Mouse (Mus musculus) lung, postnatal 36 days (tissue): ENCODE results near the gene Snrnp48.

ENCODE experiments used
- DNase-seq: peaks from one replicate; pipeline ENCODE4 v3.0.0; 2022; ENCODE audit warnings: mixed read lengths

Gene Snrnp48

DNA sequence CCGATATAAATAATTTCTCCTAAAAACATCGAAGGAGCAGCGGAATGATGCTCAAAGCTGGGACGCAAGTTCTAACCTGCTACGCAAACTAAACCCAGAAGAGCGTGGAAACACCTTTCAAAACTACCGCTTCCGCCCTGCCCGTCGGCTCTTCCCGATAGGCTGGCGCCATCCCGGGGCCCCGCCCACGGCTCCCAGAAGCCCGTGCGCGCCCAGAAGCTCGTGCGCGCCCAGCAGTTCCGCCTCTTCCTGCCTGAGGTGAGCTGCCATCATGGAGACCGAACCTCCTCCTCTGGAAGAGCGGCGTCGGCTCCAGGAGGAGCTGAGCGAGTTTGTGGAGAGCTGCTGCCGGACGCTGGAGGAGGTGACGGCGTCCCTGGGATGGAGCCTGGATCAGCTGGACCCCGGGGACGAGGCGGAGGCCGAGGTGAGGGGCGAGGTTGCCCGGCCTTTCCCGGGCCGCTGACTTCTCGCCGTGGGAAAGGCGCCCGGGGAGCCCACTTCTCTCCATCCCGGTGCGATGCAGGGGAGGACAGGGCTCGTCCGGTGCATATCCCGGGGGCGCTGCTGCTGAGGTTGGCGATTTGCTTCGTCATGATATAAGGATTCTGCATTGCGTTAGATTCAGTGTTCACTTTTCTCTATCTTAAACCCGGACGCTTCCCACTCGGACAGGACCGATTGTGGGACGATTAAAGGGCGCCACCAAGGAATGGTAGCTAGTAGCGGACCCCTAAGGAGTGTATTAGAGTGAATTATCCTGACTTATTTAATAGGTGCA, at the start of gene Snrnp48:
TSS of gene Snrnp48 (plus strand) at position 237 of the 781 bp plus-strand sequence.
- DNase-seq, result peak; percentile 93

DNA sequence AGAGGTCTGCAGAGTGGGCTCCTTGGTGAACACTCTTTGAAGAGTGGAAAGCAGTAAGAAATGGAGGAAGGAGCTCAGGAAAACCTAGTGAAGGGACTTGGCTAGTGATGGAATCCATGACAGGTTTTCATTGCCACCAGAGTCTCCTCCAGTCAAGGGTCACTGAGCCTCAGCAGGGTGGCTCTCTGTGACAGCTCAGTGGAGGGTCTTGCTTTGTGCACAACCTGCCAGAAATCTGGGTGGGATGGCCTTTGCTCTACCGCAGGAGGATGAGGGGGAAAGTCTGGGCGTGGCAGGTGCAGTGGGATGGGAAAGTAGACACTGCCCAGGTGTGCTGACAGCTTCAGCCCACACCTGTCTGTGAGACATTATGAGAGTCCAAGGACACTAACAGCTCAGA, 49.2 kb upstream of the Snrnp48 start:
- DNase-seq, result no peak

DNA sequence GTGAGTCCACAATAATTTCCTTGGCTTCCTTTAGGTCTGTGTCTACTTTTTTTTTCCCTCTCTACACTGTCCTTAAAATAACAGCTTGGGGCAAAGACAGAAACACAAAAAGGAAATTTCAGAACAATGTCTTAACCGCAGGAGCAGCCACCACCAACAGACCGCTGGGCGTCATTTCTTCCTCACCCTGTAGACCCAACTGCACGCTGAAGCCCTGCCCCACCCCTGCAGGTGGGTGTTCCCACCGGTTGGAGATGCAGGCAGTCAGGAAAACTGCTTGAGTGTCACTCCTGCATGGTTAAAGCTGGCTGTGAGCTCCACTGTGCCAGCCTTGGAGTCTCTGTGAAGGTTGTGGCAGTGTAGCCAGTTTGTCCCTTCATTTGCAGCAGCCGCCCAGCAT, 47.1 kb upstream of the Snrnp48 start:
- DNase-seq, result no peak

DNA sequence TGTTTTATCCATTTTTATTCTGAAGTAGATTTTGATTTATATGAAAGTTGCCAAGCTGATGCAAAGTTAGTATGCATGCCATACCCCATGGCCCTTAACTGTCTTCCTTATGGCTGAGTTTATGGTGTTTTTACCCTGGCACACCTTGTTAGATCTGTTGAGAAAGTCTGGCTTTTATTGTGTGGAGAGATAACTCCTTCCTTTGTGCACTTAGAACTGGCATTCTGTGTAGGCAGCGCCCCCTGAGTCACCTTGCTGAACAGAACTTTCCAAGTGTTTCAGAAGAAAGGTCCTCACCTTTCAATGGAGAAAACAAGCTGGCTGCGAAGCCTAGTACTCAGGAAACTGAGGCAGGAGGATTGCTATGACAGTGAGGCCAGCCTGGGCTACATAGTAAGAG, 42.7 kb upstream of the Snrnp48 start:
- no peak for DNase-seq

DNA sequence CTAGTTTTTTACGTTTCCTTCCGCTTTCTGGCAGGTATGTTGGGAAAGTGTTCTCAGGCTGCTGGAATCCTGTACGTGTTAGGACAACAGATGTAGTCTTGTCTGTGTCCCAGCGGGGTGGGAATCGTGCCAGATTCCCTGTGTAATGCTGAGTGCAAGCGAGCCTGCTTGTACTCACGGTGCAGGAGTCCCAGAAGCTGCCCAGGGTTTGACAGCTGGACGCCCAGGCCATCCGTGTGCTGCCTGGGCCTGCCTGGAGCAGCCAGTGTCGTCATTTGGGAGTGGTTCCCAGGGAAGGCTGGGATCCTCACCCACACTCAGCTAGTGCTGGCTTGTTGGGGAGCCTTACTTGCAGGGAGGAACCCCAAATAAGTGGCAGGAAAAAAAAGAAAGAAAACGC, 42.1 kb upstream of the Snrnp48 start:
- DNase-seq, result peak; percentile 42

DNA sequence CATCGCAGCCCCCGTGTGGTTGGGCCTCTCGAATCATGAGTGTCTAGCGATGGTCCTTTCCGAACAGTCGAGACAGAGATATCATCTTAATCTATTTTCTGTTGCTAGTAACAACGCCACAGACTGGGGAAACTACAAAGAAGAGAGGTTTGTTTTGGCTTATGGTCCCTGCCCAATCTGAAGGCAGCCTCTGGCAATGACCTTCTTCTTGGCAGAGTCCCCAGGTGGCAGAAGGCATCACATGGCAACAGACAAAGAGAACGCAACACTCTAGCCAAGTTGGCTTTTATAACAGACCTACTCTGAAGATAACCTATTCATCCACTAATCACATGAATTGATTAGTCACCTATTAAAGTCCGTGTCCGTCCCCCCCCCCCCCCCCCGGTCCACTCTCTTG, 39.8 kb upstream of the Snrnp48 start:
- no peak for DNase-seq

DNA sequence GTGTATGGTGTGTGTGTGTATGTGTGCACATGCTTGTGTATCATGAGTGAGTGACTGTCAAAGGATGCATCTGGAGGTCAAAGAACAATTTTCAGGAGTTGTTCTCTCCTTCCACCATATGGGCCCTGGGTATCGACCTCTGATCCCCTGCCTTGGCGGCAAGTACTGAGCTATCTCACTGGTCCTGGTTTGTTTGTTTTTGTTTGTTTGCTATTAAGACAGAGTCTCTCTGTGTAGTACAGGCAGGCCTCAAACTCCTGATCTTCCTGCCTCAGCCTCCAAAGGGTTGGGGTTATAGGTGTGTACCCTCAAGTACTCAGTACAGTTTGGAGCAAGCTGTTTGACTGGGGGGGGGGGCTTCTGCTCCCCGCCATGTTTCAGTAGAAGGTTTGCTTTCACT, 37.7 kb upstream of the Snrnp48 start:
- DNase-seq, result no peak

DNA sequence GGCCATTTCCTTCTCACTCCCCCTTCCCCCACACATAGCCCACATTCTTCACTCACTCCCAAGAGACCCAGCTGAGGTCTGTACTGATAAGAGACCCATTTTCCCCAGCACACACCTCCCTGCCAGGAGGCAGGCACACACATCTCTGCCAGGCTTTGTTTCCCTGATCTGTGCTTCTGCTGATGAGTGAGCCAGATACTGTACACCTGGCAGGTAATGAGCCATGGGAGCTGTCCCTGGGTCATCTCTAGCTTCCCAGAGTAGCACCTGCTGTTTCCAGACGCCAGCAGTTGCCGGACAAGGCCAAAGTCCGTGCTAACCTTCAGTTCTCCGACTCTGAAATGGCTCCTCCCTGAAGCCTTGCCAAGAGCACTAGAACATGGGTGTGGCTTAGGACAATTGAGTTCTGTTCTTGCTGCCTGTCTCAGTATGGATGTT, 34.0 kb upstream of the Snrnp48 start:
- DNase-seq, result peak; percentile 75

DNA sequence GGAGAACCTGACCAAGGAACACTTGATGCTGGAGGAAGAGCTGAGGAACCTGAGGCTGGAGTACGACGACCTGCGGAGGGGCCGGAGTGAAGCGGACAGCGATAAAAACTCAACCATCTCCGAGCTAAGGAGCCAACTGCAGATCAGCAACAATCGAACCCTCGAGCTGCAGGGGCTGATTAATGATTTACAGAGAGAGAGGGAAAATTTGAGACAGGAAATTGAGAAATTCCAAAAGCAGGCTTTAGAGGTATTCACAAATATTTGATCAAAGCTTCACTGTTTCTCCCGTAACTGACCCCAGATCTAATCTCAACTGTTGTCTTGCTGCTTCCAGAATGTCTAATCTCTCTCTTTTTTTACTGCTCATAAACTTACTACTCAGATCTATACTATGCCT, 11.3 kb upstream of the Snrnp48 start:
- no peak for DNase-seq

DNA sequence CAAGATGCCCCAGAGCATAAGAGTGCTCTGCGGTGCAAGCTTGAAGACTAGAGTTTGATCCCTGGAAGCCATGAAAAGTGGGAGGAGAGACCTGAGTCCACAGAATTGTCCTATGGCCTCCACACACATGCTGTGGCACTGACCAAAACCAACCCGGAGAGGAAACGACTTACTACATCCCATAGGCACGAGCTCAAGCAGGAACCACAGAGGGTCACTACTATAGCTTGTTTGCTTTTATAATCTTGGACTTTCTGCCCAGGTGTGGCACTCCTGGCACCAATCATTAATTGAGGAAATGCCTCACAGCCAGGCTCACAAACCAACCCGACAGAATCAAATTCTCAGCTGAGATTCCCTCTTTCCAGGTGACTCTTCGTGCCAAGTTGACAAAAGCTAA, 3.3 kb upstream of the Snrnp48 start:
- no peak for DNase-seq

DNA sequence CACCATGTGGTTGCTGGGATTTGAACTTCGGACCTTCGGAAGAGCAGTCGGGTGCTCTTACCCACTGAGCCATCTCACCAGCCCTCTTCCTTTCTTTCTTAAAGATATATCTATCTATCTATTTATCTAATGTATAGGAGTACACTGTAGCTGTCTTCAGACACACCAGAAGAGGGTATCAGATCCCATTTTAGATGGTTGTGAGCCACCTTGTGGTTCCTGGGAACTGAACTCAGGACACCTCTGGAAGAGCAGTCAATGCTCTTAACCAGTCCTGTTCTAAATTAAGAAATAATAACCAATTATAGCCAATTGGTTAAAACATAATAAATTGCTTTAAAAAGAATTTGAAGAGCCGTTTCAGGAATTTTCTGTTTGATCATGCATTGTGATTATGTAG, 567 bp upstream of the Snrnp48 start:
- DNase-seq, result no peak

DNA sequence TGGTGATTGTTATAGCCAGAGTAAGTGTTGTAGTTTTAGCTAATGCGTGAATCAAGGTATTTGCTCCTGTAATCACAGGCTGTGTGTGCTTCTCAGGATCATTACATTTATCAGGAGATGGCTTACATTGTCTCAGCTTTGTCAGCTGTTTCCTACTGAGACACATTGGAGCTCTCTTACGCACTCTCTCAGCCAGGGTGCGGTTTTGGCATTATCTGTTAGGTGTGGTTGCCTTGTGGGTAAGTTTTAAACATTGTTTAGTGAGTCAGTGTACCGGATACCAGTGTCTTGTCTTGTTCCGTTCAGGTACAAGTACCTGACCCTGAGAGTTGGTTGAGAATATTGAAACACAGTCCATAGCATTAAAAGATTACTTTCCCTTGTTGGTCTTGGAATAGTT, 6.4 kb downstream of the Snrnp48 start:
- no peak for DNase-seq

DNA sequence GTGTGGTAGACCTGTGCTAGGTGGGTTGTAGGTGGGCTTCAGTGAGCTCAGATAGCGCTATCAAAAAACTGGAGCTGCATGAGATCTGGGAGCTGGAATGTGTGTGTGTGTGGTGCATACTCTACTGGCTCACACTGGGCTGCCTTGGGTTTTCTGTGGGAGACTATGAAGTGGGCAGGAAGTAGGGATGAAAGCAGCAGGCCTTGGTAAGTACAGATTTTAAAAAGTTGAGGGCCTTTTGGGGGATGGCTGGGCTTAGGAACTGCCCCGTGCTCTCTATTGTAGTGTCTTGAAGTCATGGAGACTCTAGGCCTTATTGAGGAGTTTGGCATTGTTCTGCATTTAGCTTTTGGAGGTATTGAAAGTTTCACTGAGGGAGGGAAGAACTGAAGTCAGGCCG, 13.9 kb downstream of the Snrnp48 start:
- no peak for DNase-seq

DNA sequence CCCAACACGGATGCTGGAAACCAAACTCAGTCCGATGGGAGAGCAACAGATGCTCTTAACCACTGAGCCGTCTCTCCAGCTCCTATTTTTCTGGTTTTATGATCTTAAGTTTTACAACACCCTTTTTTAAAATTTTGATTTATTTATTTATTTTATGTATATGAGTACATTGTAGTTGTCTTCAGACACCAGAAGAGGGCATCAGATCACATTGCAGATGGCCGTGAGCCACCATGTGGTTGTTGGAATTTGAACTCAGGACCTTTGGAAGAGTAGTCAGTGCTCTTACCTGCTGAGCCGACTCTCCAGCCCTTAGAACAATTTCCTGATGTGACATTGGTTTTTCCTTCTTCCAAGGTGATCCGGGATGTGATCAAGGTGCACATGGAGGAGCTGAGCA, 15.6 kb downstream of the Snrnp48 start:
- DNase-seq, result no peak

DNA sequence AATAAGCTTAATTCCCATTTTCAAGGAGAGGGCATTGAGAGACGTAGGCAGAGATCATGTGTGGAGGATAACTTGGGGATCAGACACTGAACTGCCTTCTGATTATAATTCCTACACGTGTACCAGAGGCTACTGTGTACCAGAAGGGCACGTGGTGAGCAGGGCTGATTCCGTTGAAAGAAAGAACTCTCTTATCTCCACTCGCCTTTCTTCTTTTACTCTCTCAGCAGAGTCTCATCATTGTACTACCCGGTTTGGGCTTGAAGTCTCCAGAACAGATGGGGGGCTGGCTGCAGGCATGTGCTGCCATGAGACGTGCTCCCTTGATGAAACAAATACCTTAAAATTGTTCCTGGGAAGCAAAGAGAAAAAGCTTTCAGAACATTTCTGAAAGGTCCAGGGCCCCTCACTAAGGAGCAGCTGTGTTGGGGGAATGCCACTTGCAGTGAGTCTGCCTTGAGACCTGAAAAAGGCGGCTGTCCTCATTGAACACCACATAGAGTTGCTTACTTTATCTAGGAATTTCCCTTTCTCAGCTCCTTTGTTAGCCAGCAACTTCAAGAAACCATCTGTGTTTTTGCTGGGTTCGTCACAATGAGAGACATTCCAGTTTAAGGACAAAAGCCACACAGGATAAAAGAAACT, 25.6 kb downstream of the Snrnp48 start:
- DNase-seq, result no peak

DNA sequence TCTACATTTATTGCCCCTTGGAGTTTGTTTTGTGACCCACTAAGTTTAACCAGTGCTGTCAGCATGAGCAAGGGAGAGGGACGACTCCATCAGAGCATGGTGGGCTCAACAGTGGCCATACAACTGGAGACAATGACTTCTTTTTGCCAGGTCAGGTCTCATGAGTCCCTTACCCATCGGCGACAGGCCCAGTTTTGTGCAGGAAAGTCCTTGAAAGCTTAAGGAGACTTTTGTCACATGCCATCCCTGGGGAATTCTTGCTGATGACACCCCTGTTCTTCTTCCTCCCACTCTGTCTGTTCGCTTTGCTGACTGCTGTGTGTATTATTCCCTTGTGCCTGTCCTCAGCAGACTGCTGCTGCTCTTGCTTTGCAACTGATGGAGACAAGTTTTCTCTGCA, 27.7 kb downstream of the Snrnp48 start:
- DNase-seq, result no peak

DNA sequence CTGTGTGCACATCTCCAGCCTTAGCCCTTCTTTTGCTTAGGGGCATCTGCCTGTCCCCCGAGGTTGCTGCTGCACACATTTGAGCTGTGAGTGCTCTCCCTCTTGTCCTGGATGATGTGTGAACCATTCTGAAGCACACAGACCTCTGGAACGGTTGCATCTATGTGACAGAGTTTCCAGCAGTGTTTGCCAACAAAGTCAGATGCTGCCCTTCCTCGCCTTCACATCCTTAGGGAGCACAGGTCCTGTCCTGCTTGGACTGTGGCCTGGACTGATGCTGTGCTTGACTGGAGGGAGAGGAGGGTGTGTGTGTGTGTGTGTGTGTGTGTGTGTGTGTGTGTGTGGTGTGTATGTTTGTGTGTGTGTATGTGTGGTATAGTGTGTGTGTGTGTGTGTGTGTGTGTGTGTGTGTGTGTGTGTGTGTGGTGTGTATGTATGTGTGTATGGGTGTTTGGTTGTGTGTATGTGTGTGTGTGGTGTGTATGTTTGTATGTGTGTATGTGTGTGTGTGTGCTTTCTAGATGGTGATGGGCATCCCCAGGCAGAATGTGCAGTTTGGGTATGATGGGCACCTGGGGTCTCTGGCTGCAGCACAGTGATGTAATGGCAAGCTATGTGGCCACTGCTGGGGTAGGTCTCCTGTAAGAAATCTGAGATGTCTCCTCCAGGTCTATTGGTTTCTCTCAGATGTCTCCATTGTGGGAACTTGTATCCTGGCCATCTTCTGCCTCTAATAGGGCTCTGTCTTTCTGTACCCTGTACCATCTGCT, 28.3 kb downstream of the Snrnp48 start:
- no peak for DNase-seq

DNA sequence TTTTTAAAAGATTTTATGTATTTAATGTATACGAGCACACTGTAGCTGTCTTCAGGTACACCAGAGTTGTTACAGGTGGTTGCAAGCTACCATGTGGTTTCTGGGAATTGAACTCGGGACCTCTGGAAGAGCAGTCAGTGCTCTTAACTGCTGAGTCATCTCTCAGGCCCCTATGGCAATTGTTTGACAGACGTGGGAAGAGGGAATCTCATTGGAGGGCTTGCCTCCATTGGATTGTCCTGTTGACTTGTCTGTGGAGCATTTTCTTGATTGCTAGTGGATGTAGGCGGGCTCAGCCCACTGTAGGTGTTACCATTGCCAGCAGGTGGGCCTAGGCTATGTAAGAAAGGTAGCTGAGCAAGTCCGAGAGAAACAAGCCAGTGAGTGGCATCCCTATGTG, 29.9 kb downstream of the Snrnp48 start:
- DNase-seq, result no peak

DNA sequence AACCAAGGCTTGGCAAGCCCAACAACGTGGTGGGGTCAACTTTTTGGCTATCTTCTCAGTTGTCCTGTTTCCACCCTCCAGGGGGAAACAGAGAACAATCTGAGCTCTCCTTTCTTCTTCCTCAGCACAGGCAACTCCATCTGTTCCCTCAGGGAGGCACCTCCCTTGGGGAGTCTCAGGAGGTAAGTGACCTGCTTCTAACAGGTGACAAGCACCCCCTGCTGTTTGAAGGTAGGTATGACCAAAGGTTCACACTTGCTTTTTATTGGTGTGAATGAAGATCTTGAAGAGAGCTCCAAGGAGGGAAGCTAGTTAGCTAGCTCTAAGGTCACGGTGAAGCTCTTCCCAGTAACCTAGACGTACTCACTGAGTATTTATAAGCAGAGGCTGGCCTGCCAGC, 30.6 kb downstream of the Snrnp48 start:
- DNase-seq, result peak; percentile 46

DNA sequence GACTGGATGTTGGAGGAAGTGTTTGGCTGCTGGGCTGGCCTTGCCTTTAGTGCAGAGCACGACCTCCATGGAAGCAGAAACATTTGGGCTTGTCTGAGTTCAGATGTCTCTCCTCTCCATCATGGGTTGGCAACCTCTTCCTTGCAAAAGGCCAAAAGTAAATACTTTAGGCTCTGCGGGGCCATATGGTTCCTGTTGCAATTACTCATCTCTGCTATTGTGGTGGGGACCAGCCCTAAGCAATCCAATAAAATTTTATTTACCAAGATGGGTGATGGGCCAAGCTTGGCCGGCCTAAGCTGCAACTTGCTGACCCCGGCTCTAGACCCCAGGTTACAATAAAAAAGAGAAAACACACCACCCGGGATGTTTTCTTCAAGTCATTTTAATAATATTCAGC, 43.4 kb downstream of the Snrnp48 start:
- DNase-seq, result no peak

DNA sequence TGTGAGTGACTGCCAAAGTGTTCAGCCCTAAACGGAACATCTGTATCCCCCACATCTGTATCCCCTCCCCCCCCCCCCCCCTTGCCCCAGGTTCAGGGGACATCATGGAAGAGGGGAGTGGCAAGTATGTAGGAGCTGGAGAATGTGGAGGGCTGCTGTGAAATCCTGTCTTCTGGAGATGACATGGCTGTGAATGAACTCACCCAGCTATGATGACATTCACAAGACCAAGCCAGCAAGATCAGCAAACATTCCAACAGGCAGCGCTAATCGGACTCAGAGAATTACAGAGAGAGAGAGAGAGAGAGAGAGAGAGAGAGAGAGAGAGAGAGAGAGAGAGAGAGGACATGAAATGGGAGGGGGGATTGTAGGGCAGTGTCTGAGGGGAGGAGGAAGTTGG, 46.5 kb downstream of the Snrnp48 start:
- no peak for DNase-seq

DNA sequence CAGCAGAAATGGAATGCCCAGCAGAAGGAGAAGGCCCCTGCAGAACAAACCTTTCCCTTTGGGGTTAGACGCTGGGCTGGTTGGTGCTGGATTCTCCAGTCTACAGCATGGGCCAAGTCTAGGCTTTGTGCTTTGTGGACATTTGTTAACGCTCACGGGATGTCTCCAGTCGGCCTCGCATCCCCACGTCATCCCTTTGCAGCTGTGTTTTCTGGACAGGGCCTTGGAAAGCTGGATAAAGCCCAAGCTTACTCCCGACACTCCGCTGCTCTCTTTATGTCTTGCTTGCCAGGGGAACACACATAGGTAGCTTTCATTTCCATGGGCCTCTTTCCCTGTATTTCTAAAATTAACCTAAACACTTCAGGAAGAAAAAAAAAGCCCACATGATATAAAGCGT, 49.0 kb downstream of the Snrnp48 start:
- DNase-seq, result peak; percentile 36

DNA sequence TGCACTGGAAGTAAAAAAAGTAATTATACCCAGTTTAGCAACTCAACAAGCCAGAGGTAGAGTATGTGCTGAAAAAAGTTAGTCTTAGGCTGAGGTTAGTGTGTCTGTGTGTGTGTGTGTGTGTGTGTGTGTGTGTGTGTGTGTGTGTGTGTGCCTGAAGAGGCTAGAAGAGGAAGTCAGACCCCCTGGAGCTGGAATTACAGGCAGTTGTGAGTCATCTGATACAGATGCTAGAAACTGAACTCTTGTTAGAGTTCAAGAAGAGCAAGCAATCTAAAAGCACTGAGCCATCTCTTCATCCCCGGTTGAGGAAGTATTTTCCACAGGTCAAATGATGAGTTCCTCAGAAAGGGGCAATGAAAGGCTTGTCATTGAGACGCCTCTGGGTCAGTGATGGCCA, 54.2 kb downstream of the Snrnp48 start:
- DNase-seq, result no peak
